Comparison of ENCODE assay signal across 11 mouse cellular contexts in the genomic region with DNA sequence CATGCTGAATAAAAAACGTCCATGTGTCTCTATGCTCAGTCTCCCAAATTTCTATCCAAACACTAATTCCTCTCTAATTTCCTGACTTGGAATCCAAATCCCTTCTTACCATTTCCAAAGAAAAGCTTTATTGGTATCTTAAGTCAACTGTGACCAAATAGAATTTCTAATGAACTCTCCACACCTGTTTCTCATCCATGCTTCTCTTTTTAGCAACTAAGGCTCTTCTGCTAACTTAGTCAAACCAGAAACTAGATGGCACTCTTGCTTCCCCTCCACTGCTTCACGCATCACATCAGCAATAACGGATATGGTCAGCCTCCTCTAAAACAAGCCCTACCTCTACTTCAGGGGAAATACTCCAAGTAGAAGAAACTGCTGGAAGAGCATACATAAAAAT. TPM values are rescaled to one million over a fixed set of nuclear protein-coding genes. Genes with fewer than 3 reads are reported as not detected.
DNase-seq lines count a peak whose midpoint lies in the region; ATAC-seq and TF ChIP-seq lines count a peak whose summit lies in the region.
"Had no signal": no experiment of that assay in that cellular context is flagged by ENCODE, and none has a peak within 500 bp of the region (broad histone marks: within the 10 kb centered on the region; RNA-seq: fewer than 3 reads in every experiment).

No protein-coding gene starts in this region.

- TF ChIP-seq EP300 in heart, adult 2 months (IDR thresholded peaks at IDR 0.05; ENCODE audit: insufficient read depth, low read depth, low read length) = no peak

- no peaks in the 10 kb centered on the region for H3K36me3 ChIP-seq in heart, adult 2 months (ENCODE audit: control insufficient read depth, insufficient read depth, low read length)
- H3K36me3 ChIP-seq: liver, embryonic 13.5 days; neural tube, embryonic 15.5 days had no signal

- H3K9ac ChIP-seq in heart, adult 2 months (ENCODE audit: low read depth, low read length) = no peak overlapping the region
- H3K9ac ChIP-seq: liver, embryonic 13.5 days; neural tube, embryonic 15.5 days had no signal

- peak; percentile 46 for TF ChIP-seq CTCF in heart, adult 2 months (IDR thresholded peaks at IDR 0.05)

- no peak for TF ChIP-seq POLR2A in heart, adult 2 months (IDR thresholded peaks at IDR 0.05; ENCODE audit: insufficient read depth, low read depth, low read length)

- intact Hi-C loops in heart, adult 2 months (cut with DNase I) = loop anchor here (5.0 kb wide), 3 partner anchors 98 to 428 kb away; no protein-coding TSS in a partner anchor

- 36% methylated on average over 3 of the region's 3 CpGs for WGBS in heart, adult 2 months

- no peak overlapping the region for H3K27ac ChIP-seq in heart, adult 2 months
- H3K27ac ChIP-seq: liver, embryonic 13.5 days; neural tube, embryonic 15.5 days had no signal

- DNase-seq in heart, adult 2 months = no peak
- DNase-seq in heart, postnatal 4 days = no peak
- peak; percentile 15 for DNase-seq in 3T3-L1 (ENCODE audit: low read depth, low spot score)
- DNase-seq in fibroblast of lung, adult 2 months (ENCODE audit: low read depth) = peak; percentile 6
- DNase-seq in right cerebral cortex, postnatal 10 days (ENCODE audit: low spot score in 2 of 2) = no peak
- no peak for DNase-seq in layer of hippocampus, adult 9-10 months (ENCODE audit: low spot score)
- DNase-seq: heart, adult 11 months had no signal

- H3K4me1 ChIP-seq in heart, adult 2 months (ENCODE audit: control insufficient read depth, insufficient read depth, low read length) = no peaks in the 10 kb centered on the region; the same call in none of the 2 replicates
- H3K4me1 ChIP-seq: neural tube, embryonic 15.5 days had no signal

- H3K27me3 ChIP-seq in heart, adult 2 months (ENCODE audit: control insufficient read depth, insufficient read depth, low read length) = no peaks in the 10 kb centered on the region
- H3K27me3 ChIP-seq: liver, embryonic 13.5 days; neural tube, embryonic 15.5 days had no signal

- no peak overlapping the region for H3K4me3 ChIP-seq in heart, adult 2 months
- H3K4me3 ChIP-seq: liver, embryonic 13.5 days; neural tube, embryonic 15.5 days had no signal

- ATAC-seq in CD4-positive, CD25-positive, alpha-beta regulatory T cell, adult 4 months = peak; percentile 37
- ATAC-seq: midbrain, embryonic 16.5 days had no signal

- H3K79me2 ChIP-seq in heart, adult 2 months (replicated peaks; ENCODE audit: control insufficient read depth, insufficient read depth, low read length) = 0 out of 2 replicates have a peak, but pooled peaks cover 1% of the 10 kb centered on the region

RNA-seq across cellular contexts. Expression of a gene that starts 49.0 kb away (rescaled TPM):
- 10 to 100 TPM; 67.6 to 68.4 TPM for total RNA-seq in heart, adult 2 months (2021)
- polyA plus RNA-seq in heart, adult 2 months (2012; rRNA removed) = 19.0 and 51.5 TPM in 2 replicates
- 100 to 1,000 TPM; 120 to 126 TPM for total RNA-seq in heart, postnatal 4 days (2021)
- 100 to 1,000 TPM; 268 to 348 TPM for polyA plus RNA-seq in CD4-positive, CD25-positive, alpha-beta regulatory T cell, adult 4 months (2017; shearing (Covaris generic))

Comparison
In these comparisons a context has a peak if more than half of its experiments do, and no peak if none do; other contexts are left out.
1. DNase-seq: peak in 3T3-L1 (single experiment) and fibroblast of lung, adult 2 months (single experiment); none in heart, adult 2 months (0 of 2), heart, postnatal 4 days (single experiment), right cerebral cortex, postnatal 10 days (0 of 2) and layer of hippocampus, adult 9-10 months (single experiment).